Mouse (Mus musculus) liver, embryonic 15.5 days (tissue): Measurements from ENCODE around the gene Osm. TPM values are rescaled to one million over a fixed set of nuclear protein-coding genes. Genes with fewer than 3 reads are reported as not detected.
A peak's percentile ranks its signal among the peaks of the same experiment; 100 is the strongest.

Experiments used
- ATAC-seq: fragments of 200-750 bp; cut with Nextera tagmentation; 2 replicates; pipeline ENCODE4 v1.8.0; 2017; ENCODE audit warnings: moderate number of reproducible peaks, mild to moderate bottlenecking, moderate library complexity; ENCODE audit not compliant: insufficient read depth
- H3K27ac ChIP-seq: fragments of 300-500 bp; sonication (generic); replicated peaks from 2 replicates; pipeline ENCODE4 v1.5.1; 2015; ENCODE audit warnings: mild to moderate bottlenecking, inconsistent platforms
- H3K27me3 ChIP-seq: fragments of 300-500 bp; sonication (generic); 2 replicates; pipeline ENCODE4 v1.6.1; 2015; ENCODE audit warnings: mild to moderate bottlenecking, inconsistent platforms
- H3K36me3 ChIP-seq: fragments of 300-500 bp; sonication (generic); replicated peaks from 2 replicates; pipeline ENCODE4 v1.6.1; 2015; ENCODE audit warnings: moderate library complexity, mild to moderate bottlenecking, inconsistent platforms
- H3K4me1 ChIP-seq: fragments of 300-500 bp; sonication (generic); replicated peaks from 2 replicates; pipeline ENCODE4 v1.6.1; 2015; ENCODE audit warnings: inconsistent platforms
- H3K4me2 ChIP-seq: fragments of 300-500 bp; sonication (generic); 2 replicates; pipeline ENCODE4 v1.6.1; 2015; ENCODE audit warnings: moderate library complexity, mild to moderate bottlenecking, inconsistent platforms
- H3K4me3 ChIP-seq: fragments of 300-500 bp; sonication (generic); replicated peaks from 2 replicates; pipeline ENCODE4 v1.5.1; 2015; ENCODE audit warnings: mild to moderate bottlenecking, inconsistent platforms
- H3K9ac ChIP-seq: fragments of 300-500 bp; sonication (generic); 2 replicates; pipeline ENCODE4 v1.6.1; 2015; ENCODE audit warnings: moderate library complexity, mild to moderate bottlenecking, inconsistent platforms
- H3K9me3 ChIP-seq: fragments of 300-500 bp; sonication (generic); replicated peaks from 2 replicates; pipeline ENCODE4 v1.6.1; 2016; ENCODE audit warnings: inconsistent platforms
- WGBS: fragments of 180-500 bp; shearing (Covaris S2); methylation state at CpG from one replicate; pipeline ENCODE4 v1.1.7; 2015; ENCODE audit warnings: mixed read lengths; ENCODE audit not compliant: insufficient replicate concordance; 5-methylcytosine and 5-hydroxymethylcytosine counted together
- polyA plus RNA-seq: library from polyadenylated mRNA; unstranded; fragments of >200 nt; fragmentation: Nextera tagmentation; extraction: Ambion mirVana; gene quantifications from 2 replicates; pipeline ENCODE4 v1.2.1, GENCODE M21; 2015

Osm gene
- polyA plus RNA-seq, 1 experiment from 2014 or later: 0.50 TPM

DNA sequence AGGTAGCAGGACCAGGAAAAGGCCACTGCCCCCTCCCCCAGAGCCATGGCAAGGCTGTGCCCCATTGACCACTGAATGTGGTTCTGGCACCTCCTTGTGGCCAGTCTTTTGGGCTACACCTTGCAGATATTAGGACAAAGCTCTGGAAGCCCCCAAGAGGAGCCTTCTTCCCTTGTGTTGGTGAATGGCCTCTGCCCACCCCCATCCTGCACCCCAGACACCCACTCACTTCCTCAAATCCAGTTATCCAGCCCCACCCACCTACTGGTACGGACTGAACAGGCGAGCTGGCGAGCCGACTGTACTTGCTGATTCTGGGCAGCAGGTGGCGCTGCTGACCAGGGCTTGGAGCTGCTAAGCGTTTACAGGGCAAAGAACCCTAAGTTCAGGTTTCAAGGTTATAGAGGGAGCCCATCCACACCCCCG, 22.4 kb downstream of the Osm start:
- Histone ChIP-seq H3K4me2 (peak overlapping the region; percentile 50), H3K27me3 (peaks cover 8% of the 10 kb centered on the region), H3K9ac (no peak overlapping the region), H3K4me1 (peaks cover 37% of the 10 kb centered on the region), H3K4me3 (no peak overlapping the region), H3K36me3 (no peaks in the 10 kb centered on the region), H3K9me3 (no peaks in the 10 kb centered on the region), H3K27ac (no peak overlapping the region)
- WGBS: under 1% methylated on average over 7 of the region's 7 CpGs
- ATAC-seq: peak; percentile 60

DNA sequence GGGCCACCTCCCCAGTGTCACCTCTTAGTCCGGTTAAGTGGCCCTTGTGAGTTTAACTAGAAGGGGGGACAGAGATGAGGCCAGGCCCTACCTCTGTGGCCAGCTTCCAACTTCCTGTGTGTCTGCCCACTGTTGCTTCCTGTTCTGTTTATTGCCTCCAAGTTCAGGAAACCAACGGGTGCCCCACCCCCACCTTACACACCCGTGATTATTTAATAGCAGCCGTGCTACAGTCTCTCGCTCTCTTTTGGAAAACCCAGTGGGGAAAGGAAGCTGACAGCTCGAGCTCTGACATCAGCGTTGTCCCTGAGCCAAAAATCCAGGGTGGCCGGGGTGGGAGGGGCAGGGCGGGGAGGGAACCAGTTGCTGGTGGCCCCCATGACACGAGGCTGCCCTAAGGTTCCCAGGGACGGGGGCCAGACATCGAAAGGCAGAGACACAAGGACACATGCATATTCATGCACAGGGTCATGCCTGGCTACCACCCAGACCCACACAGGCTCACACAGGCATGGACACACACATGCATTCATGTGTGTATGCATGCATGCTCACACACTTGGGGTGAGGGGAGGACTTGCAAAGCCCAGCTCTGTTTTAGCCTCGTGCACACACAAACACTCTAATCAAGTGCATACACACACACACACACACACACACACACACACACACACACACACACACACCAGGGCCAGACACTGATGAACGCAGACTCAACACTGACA, 24.4 kb downstream of the Osm start:
- Histone ChIP-seq H3K9me3 (no peaks in the 10 kb centered on the region), H3K4me3 (no peak overlapping the region), H3K4me2 (peak overlapping the region; percentile 44), H3K9ac (no peak overlapping the region), H3K4me1 (peaks cover 37% of the 10 kb centered on the region), H3K36me3 (no peaks in the 10 kb centered on the region), H3K27ac (no peak overlapping the region), H3K27me3 (peaks cover 28% of the 10 kb centered on the region)
- 13% methylated on average over 14 of the region's 14 CpGs for WGBS
- ATAC-seq: no peak

DNA sequence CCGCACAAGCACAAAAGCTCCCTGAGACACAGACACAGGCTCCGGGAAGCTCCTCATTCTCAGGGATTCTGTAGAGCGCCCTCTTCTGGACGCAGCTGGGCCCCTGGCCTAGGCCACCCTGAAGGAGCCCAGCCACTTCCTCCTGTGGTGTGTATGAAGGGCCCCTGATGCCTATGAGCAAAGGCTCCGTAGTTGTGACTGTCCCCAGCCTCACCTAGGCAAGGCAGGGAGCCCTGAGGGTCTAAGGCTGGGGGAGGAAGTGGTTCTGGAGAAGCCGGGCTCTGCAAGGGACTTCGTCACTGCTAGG, 24.9 kb downstream of the Osm start:
- WGBS: 26% methylated on average over 7 of the region's 7 CpGs
- peaks cover 33% of the 10 kb centered on the region for H3K27me3 ChIP-seq
- 0 out of 2 replicates have a peak, but pooled peaks have one; percentile 6 for ATAC-seq
- H3K9me3 ChIP-seq: no peaks in the 10 kb centered on the region
- H3K27ac ChIP-seq: no peak overlapping the region
- H3K36me3 ChIP-seq: no peaks in the 10 kb centered on the region
- H3K4me3 ChIP-seq: no peak overlapping the region
- H3K9ac ChIP-seq: no peak overlapping the region
- H3K4me1 ChIP-seq: peaks cover 39% of the 10 kb centered on the region
- H3K4me2 ChIP-seq: peak overlapping the region; percentile 44; the same call in 1 of the 2 replicates

DNA sequence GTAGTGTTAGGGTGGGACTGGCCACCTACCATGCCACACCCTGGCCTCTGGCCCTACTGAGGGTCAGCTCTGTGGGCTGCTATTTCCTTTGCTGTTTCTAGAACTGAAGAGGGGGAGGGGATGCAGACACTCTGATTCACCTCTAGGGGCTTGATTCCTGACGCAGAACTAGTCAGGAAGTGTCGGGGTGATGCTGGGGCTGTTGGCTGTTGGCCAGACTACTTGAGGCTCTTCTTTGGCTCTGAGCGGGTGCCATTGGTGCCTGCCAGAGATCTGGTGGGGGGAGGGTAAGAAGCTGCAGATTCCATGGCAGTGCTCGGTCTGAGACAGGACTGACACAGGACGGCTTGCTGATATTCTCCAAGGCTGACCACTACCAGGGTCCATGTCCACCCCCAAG, 25.7 kb downstream of the Osm start:
- H3K36me3 ChIP-seq: no peaks in the 10 kb centered on the region
- WGBS: 39% methylated on average over 5 of the region's 5 CpGs
- H3K4me3 ChIP-seq: no peak overlapping the region
- no peak for ATAC-seq
- H3K9ac ChIP-seq: no peak overlapping the region
- no peaks in the 10 kb centered on the region for H3K9me3 ChIP-seq
- H3K4me1 ChIP-seq: peaks cover 40% of the 10 kb centered on the region
- H3K27ac ChIP-seq: no peak overlapping the region
- peaks cover 41% of the 10 kb centered on the region for H3K27me3 ChIP-seq
- H3K4me2 ChIP-seq: no peak overlapping the region

DNA sequence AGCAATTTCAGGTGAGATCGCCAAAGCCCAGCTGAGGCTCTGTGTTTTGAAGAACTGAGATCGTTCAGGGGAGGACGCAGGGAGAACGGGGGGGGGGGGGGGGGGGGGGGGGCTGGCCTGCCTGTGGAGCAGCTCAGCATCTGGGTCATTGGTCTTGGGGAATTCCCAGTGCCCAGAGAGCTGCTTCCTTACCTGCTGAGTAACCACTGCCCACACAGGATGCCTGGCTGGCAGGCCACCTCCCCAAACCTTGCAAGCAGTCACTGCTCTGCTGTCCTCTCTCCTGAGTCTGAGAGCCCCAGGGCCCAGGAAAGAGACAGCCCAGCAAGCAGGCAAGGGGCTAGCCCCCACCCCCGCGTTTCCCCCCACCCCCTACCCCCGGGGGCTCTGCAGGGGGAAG, 26.6 kb downstream of the Osm start:
- Histone ChIP-seq H3K4me2 (no peak overlapping the region), H3K9ac (no peak overlapping the region), H3K27me3 (peaks cover 50% of the 10 kb centered on the region), H3K9me3 (no peaks in the 10 kb centered on the region), H3K36me3 (no peaks in the 10 kb centered on the region), H3K27ac (no peak overlapping the region), H3K4me1 (peaks cover 36% of the 10 kb centered on the region), H3K4me3 (no peak overlapping the region)
- 27% methylated on average over 7 of the region's 7 CpGs for whole genome bisulfite sequencing
- ATAC-seq: no peak

DNA sequence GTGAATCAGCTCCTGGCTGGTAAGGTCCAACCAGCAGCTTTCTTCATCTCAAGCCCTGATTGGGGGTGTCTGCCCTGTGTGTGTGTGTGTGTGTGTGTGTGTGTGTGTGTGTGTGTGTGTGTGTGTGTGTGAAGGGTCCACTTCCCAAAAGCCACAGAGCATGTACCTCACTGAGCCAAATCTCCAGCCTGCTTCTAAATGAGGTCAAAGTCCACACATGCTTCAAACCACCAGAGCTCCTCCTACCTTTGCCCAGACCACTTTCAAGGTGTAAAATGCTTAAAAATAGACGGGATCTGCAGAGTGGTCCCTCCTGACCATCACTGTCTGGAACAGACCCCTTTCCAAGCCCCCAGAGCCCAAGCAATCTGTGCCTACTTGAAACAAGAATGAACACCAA, 27.1 kb downstream of the Osm start:
- no peak overlapping the region for H3K27ac ChIP-seq
- peaks cover 32% of the 10 kb centered on the region for H3K4me1 ChIP-seq
- no peak overlapping the region for H3K4me2 ChIP-seq
- H3K27me3 ChIP-seq: peaks cover 55% of the 10 kb centered on the region
- no peaks in the 10 kb centered on the region for H3K36me3 ChIP-seq
- WGBS: 31% methylated on average over 1 of the region's 1 CpGs
- no peaks in the 10 kb centered on the region for H3K9me3 ChIP-seq
- no peak overlapping the region for H3K9ac ChIP-seq
- H3K4me3 ChIP-seq: no peak overlapping the region
- ATAC-seq: no peak

DNA sequence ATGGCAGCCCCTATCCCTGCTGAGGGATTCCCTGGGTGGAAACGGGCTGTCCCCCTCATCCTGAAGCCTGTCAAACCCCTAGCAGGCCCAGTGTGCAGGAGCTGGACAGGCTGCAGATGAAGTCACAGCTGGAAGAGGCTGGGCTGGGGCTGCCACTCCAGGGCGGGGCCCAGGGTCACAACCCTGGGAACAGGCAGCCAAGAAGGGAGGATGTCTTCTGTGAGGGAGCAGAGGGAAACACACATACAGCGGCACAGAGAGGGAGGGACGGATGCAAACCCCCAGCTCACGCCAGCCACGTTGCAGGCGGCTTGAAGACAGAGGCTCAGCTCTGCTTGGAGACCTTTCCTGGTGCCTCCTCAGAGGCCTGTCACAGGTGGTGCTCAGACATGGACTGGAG, 27.8 kb downstream of the Osm start:
- H3K36me3 ChIP-seq: no peaks in the 10 kb centered on the region
- no peak overlapping the region for H3K9ac ChIP-seq
- H3K4me3 ChIP-seq: no peak overlapping the region
- 66% methylated on average over 7 of the region's 7 CpGs for WGBS
- no peak overlapping the region for H3K4me2 ChIP-seq
- no peak for ATAC-seq
- H3K27ac ChIP-seq: no peak overlapping the region
- peaks cover 62% of the 10 kb centered on the region for H3K27me3 ChIP-seq
- H3K9me3 ChIP-seq: no peaks in the 10 kb centered on the region
- H3K4me1 ChIP-seq: peaks cover 27% of the 10 kb centered on the region

DNA sequence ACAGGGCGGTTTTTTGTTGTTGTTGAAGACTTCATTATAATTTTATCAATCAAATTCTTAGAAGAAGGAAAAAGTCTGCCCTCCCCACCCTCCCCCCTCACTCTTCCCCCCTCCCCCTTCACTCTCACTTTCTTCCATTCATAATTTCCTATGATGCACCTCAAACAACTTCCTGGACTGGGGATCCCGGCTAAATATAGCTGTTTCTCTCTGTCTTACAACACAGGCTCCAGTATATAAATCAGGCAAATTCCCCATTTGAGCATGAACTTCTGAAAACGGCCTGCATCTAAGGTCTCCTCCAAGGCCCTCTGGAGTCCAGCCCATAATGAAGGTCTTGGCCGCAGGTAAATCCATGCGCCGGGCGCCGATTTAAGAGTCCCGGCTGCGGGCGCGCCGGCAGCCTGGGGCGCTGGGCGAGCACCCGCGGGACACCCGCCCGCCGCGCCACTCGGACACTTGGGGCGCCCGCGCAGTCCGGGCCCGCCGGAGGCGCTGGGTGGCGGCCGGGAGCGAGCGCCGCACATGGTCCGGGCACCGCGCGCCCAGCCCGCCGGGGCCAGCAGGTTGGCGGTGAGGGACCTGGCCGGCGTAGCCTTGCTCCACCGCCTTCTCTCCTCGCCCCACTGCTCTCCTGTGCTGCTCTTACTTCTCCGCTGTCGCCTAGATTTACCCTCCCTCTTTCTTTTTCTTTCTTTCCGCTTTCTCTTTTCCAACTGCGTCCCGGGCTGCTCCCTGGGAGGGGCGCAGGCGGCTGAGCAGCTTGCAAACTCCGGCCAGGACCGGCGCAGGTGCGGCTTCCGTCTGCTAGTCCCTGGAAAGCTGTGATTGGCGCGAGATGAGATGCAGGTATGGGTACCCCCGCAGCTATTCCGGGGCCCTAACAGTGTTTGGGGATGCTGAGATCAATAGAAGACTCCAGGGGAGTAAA, 30.3 kb downstream of the Osm start:
- no peak; the same call in 1 of the 2 replicates for ATAC-seq
- peaks cover 17% of the 10 kb centered on the region for H3K4me1 ChIP-seq

DNA sequence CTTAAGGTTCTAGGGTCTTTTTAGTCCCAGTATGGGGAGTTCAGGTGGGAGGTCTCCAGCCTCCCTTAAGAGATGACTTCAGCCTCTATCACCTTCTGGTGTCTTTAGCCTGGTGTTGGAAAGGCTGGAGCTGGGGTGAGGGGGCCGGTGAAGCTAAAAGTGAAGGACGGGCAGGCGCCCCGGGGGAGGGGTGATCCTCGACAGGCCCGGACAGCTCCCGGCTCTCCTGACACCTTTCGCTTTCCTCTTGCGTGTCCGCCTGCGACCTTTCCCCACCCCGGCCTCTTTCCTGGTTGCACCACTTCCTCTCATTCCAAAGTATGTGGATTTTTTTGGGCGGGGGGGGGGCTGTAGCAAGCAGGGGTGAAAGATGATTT, 31.0 kb downstream of the Osm start:
- Histone ChIP-seq H3K27ac (no peak overlapping the region), H3K4me2 (peak overlapping the region; percentile 69), H3K4me3 (peak overlapping the region; percentile 53), H3K9ac (no peak overlapping the region), H3K27me3 (peaks cover 85% of the 10 kb centered on the region), H3K4me1 (peaks cover 13% of the 10 kb centered on the region), H3K36me3 (no peaks in the 10 kb centered on the region), H3K9me3 (no peaks in the 10 kb centered on the region)
- 4% methylated on average over 13 of the region's 13 CpGs for WGBS
- ATAC-seq: no peak

More for the DNA sequence above, 30.3 kb downstream of the Osm start:
- peak overlapping the region; percentile 53 for H3K4me3 ChIP-seq
- no peak overlapping the region; the same call in 1 of the 2 replicates for H3K9ac ChIP-seq
- H3K27me3 ChIP-seq: peaks cover 83% of the 10 kb centered on the region
- no peak overlapping the region for H3K27ac ChIP-seq
- no peaks in the 10 kb centered on the region for H3K9me3 ChIP-seq
- H3K4me2 ChIP-seq: peak overlapping the region; percentile 69
- H3K36me3 ChIP-seq: no peaks in the 10 kb centered on the region
- WGBS: under 1% methylated on average over 61 of the region's 61 CpGs

DNA sequence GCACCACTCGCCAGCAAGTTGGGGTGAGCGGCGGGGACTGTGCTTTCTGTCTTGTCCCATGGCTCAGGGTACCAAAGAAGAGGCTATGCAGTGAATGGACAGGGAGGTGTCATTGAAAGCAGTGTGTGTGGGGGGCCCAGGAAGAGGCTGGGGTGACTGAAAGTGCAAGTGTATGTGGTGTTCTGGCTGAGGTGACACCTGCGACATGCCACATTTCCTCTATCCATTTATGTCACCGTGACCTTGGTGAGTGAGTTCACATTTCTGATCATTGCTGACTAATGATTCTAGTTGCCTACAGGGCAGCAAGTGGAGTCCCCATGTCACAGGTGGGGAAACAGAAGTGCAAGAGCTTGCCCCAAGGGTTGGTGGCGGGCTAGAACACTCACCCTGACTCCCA, 32.3 kb downstream of the Osm start:
- no peaks in the 10 kb centered on the region for H3K36me3 ChIP-seq
- H3K9ac ChIP-seq: no peak overlapping the region
- H3K9me3 ChIP-seq: no peaks in the 10 kb centered on the region
- no peak overlapping the region for H3K27ac ChIP-seq
- ATAC-seq: no peak
- no peak overlapping the region for H3K4me3 ChIP-seq
- H3K4me2 ChIP-seq: no peak overlapping the region
- 60% methylated on average over 6 of the region's 6 CpGs for WGBS
- H3K27me3 ChIP-seq: peaks cover 91% of the 10 kb centered on the region
- H3K4me1 ChIP-seq: peaks cover 9% of the 10 kb centered on the region

DNA sequence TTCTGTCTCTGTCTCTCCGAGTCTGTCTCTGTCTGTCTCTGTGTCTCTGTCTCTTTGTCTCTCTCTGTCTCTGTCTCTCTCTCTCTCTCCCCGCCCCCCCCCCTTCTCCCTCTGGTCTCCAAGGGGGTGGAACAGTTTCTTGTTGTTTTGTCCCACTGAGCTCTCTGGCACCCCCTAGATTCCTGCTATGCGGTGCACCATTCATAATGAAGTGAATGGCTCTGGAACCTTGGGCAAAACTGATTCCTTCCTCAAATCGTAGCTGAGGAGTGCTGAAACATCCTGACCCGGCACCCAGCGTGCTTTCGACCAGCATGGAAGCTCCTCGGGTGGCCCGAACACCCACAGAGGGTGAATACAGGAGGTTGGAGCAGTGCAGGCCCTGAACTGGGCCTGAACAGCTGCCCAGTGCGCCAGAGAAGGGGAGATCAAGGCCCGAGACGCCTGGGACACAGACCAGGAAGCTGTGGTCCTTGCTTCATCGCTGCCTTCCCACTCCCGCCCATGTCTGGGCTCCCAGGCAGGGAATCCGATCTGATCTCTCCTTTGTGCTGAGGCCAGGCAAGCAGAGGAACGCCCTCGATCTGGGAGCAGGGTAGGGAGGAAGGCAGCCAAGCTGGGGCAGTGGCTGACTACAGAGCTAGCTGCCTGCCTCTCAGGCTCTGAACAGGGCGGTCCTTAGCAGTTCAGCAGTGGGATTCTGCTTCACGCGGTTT, 34.7 kb downstream of the Osm start:
- no peak for ATAC-seq
- Histone ChIP-seq H3K4me3 (no peak overlapping the region), H3K27ac (no peak overlapping the region), H3K27me3 (peaks cover 79% of the 10 kb centered on the region), H3K4me2 (no peak overlapping the region), H3K9ac (no peak overlapping the region), H3K4me1 (peaks cover 9% of the 10 kb centered on the region), H3K9me3 (no peaks in the 10 kb centered on the region), H3K36me3 (no peaks in the 10 kb centered on the region)
- 26% methylated on average over 20 of the region's 20 CpGs for WGBS
